Mouse (Mus musculus): ENCODE results near the gene Gdf15. TPM values are rescaled to one million over a fixed set of nuclear protein-coding genes. Genes with fewer than 3 reads are reported as not detected.

The Gdf15 gene
- polyA plus RNA-seq, 1 experiment from 2014 or later, result 0.15 TPM

- Histone ChIP-seq H3K27ac (replicated peaks; ENCODE audit: low read depth, low read length) (no peak overlapping the region), H3K4me1 (ENCODE audit: control insufficient read depth, insufficient read depth, low read length) (peaks cover 54% of the 10 kb centered on the region), H3K27me3 (ENCODE audit: control insufficient read depth, insufficient read depth, low read length) (0 out of 2 replicates have a peak, but pooled peaks cover 2% of the 10 kb centered on the region), H3K9me3 (ENCODE audit: control insufficient read depth, low read length) (no peaks in the 10 kb centered on the region), H3K4me2 (ENCODE audit: low read depth, severe bottlenecking) (no peak overlapping the region), H3K36me3 (ENCODE audit: control insufficient read depth, insufficient read depth, low read length) (peaks cover 20% of the 10 kb centered on the region), H3K9ac (ENCODE audit: low read length) (no peak overlapping the region), H3K4me3 (ENCODE audit: low read depth, low read length) (no peak overlapping the region)
- WGBS, result 92% methylated on average over 13 of the region's 13 CpGs
- DNase-seq (ENCODE audit: low spot score), result no peak
- no peak for ATAC-seq (ENCODE audit: insufficient number of reproducible peaks, low FRiP score, low TSS enrichment, low read depth)
Observed at GRCm38 (mm10) chr8:70602139-70602811, 30.0 kb downstream of the Gdf15 start.

DNA sequence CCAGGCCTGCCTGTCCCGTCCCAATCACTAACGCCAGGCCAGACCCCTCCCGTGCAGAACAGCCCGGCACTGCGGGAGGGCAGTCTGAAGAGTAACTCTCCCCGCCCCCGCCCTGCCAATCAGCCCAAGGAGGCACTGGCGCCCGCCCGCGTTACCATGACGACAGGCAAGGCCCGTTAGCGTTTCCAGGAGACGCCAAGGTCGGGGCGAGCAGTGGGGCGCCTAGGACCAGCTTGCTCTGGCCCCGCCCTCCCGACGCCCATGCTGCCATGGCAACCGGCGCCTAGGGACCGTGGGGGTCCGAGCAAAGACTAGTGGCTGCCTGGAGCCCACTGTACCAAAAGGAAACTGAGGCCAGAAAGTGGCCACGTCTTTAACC, 31.0 kb downstream of the Gdf15 start:
- Histone ChIP-seq H3K4me2 (ENCODE audit: low read depth, severe bottlenecking) (peak overlapping the region; percentile 42), H3K4me3 (ENCODE audit: low read depth, low read length) (peak overlapping the region; percentile 5; the same call in 1 of the 2 replicates), H3K27ac (replicated peaks; ENCODE audit: low read depth, low read length) (peak overlapping the region; percentile 88), H3K27me3 (ENCODE audit: control insufficient read depth, insufficient read depth, low read length) (0 out of 2 replicates have a peak, but pooled peaks cover 2% of the 10 kb centered on the region), H3K9ac (ENCODE audit: low read length) (no peak overlapping the region), H3K9me3 (ENCODE audit: control insufficient read depth, low read length) (no peaks in the 10 kb centered on the region), H3K36me3 (ENCODE audit: control insufficient read depth, insufficient read depth, low read length) (peaks cover 20% of the 10 kb centered on the region), H3K4me1 (ENCODE audit: control insufficient read depth, insufficient read depth, low read length) (peaks cover 47% of the 10 kb centered on the region)
- 1% methylated on average over 26 of the region's 26 CpGs for WGBS
- DNase-seq (ENCODE audit: low spot score) (peak; percentile 95), ATAC-seq (ENCODE audit: insufficient number of reproducible peaks, low FRiP score, low TSS enrichment, low read depth) (peak; percentile 37)

DNA sequence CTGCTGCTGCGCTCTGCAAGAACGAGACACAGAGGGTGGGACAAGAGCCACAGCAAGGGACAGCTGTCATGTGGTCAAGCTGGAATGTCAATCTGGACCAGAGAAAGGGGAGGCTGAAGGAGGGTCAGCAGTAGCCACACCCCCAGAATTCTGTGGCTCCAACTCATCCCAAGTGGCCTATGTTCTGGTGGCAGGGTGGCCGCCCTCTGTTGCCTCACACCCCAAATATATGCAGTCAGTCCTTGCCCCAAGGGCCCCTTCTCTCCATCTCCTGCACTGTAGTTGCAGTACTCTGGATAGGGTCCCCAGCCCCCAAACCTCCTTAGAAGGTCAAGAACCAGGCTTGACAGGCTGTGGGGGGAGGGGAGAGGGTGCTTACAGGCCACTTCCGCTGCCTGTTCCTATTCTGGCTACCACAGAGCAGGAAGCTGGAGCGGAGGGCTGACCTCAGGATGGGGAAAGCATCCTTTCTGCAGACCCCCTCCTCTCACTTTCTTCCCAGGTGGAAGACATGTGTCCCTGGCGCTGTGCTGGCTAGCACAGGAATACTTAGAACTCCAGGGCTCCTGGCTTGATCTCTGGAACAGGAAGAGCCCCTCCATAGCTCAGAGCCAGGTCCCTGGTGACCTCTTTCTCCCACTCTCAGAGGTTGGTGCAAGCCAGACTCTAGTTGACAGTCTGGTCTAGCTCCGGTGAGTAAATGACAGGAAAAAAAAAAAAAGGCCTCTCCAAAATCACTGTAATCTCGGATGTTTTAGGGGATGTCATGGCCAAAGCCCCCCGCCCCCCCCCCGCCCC, 31.6 kb downstream of the Gdf15 start:
- ATAC-seq (ENCODE audit: insufficient number of reproducible peaks, low FRiP score, low TSS enrichment, low read depth), result no peak
- 15% methylated on average over 10 of the region's 10 CpGs for WGBS
- 0 out of 2 replicates have a peak, but pooled peaks cover 2% of the 10 kb centered on the region for H3K27me3 ChIP-seq (ENCODE audit: control insufficient read depth, insufficient read depth, low read length)
- H3K9ac ChIP-seq (ENCODE audit: low read length), result peak overlapping the region; percentile 32; the same call in 1 of the 2 replicates
- no peaks in the 10 kb centered on the region for H3K9me3 ChIP-seq (ENCODE audit: control insufficient read depth, low read length)
- peak; percentile 72 for DNase-seq (ENCODE audit: low spot score)
- H3K4me2 ChIP-seq (ENCODE audit: low read depth, severe bottlenecking), result peak overlapping the region; percentile 42
- H3K4me3 ChIP-seq (ENCODE audit: low read depth, low read length), result peak overlapping the region; percentile 5; the same call in 1 of the 2 replicates
- H3K36me3 ChIP-seq (ENCODE audit: control insufficient read depth, insufficient read depth, low read length), result peaks cover 22% of the 10 kb centered on the region
- H3K4me1 ChIP-seq (ENCODE audit: control insufficient read depth, insufficient read depth, low read length), result peaks cover 47% of the 10 kb centered on the region
- peak overlapping the region; percentile 88 for H3K27ac ChIP-seq (replicated peaks; ENCODE audit: low read depth, low read length)

DNA sequence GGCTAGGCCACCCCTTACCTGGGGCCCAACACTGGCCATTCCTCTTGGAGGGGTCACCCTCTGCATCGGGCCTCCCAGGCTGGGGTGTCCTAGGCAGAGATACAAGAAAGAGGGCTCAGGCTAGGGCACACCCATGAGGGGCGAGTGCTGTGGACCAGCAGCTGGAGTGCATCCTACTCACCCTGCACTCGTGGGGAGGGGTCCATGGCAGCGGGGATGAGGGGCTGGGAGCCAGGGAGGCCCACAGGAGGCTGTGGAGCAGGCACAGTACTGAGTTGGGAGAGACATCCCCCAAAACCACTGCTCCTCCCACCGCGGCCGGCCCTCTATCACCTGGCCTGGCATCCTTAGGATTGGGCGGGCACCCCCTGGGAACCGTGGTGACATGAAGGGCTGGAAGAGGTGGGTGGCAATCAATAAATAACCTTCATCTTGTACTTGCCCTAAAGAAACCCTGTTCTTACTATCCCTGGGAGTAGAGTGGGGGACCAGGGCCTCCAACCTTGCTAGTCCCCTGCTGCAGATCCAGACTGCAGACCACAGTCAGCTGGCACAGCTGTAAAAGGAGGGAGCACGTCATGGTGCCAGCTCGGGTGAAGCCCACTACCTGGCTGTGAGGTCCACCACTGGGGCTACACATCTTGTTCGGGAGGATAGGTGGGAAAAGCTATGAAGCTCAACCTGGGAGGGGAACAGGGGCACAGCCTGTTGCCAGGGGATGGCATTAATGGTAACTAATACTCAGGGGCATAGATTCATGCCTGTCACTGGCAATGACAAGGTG, 32.6 kb downstream of the Gdf15 start:
- H3K27me3 ChIP-seq (ENCODE audit: control insufficient read depth, insufficient read depth, low read length), result 0 out of 2 replicates have a peak, but pooled peaks cover 2% of the 10 kb centered on the region
- WGBS, result 85% methylated on average over 12 of the region's 12 CpGs
- H3K9me3 ChIP-seq (ENCODE audit: control insufficient read depth, low read length), result no peaks in the 10 kb centered on the region
- no peak overlapping the region for H3K4me2 ChIP-seq (ENCODE audit: low read depth, severe bottlenecking)
- ATAC-seq (ENCODE audit: insufficient number of reproducible peaks, low FRiP score, low TSS enrichment, low read depth) (no peak), DNase-seq (ENCODE audit: low spot score) (no peak)
- peaks cover 22% of the 10 kb centered on the region for H3K36me3 ChIP-seq (ENCODE audit: control insufficient read depth, insufficient read depth, low read length)
- H3K9ac ChIP-seq (ENCODE audit: low read length), result 0 out of 2 replicates have a peak overlapping the region, but pooled peaks have one; percentile 22
- no peak overlapping the region for H3K4me3 ChIP-seq (ENCODE audit: low read depth, low read length)
- H3K4me1 ChIP-seq (ENCODE audit: control insufficient read depth, insufficient read depth, low read length), result peaks cover 54% of the 10 kb centered on the region
- no peak overlapping the region; the same call in 1 of the 2 replicates for H3K27ac ChIP-seq (replicated peaks; ENCODE audit: low read depth, low read length)

- DNase-seq (ENCODE audit: low spot score), result peak; percentile 60
- Histone ChIP-seq H3K36me3 (ENCODE audit: control insufficient read depth, insufficient read depth, low read length) (peaks cover 22% of the 10 kb centered on the region), H3K4me2 (ENCODE audit: low read depth, severe bottlenecking) (peak overlapping the region; percentile 92), H3K4me1 (ENCODE audit: control insufficient read depth, insufficient read depth, low read length) (peaks cover 53% of the 10 kb centered on the region), H3K27ac (replicated peaks; ENCODE audit: low read depth, low read length) (peak overlapping the region; percentile 36; the same call in 1 of the 2 replicates), H3K27me3 (ENCODE audit: control insufficient read depth, insufficient read depth, low read length) (0 out of 2 replicates have a peak, but pooled peaks cover 2% of the 10 kb centered on the region), H3K4me3 (ENCODE audit: low read depth, low read length) (peak overlapping the region; percentile 41), H3K9me3 (ENCODE audit: control insufficient read depth, low read length) (no peaks in the 10 kb centered on the region), H3K9ac (ENCODE audit: low read length) (peak overlapping the region; percentile 72; the same call in 1 of the 2 replicates)
- WGBS, result 17% methylated on average over 10 of the region's 10 CpGs
- ATAC-seq (ENCODE audit: insufficient number of reproducible peaks, low FRiP score, low TSS enrichment, low read depth), result no peak
Observed at GRCm38 (mm10) chr8:70598722-70599121, 33.5 kb downstream of the Gdf15 start.

DNA sequence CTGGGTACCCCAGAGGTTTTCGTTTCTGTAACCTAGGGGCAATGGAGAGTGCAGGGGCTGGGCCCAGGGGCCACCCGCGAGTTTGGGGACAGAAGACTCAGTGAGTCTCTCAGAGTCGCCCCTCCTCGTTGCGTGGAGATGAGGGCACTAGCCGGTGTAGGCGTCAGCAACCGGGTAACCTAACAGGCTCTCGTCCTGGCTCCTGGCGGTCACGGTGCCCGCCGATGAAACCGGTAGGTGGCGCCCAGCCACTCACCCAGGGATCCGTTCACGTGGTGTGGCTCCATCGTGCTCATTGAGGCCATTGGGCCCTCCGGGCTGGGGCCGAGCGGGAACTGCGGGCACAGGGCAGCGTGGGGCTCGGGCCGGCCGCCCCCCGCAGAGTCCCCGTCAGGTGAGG, 34.0 kb downstream of the Gdf15 start:
- peak overlapping the region; percentile 92 for H3K4me2 ChIP-seq (ENCODE audit: low read depth, severe bottlenecking)
- peak overlapping the region; percentile 72 for H3K9ac ChIP-seq (ENCODE audit: low read length)
- 0 out of 2 replicates have a peak overlapping the region, but pooled peaks have one; percentile 39 for H3K27ac ChIP-seq (replicated peaks; ENCODE audit: low read depth, low read length)
- peak overlapping the region; percentile 41 for H3K4me3 ChIP-seq (ENCODE audit: low read depth, low read length)
- peaks cover 57% of the 10 kb centered on the region for H3K4me1 ChIP-seq (ENCODE audit: control insufficient read depth, insufficient read depth, low read length)
- no peak for ATAC-seq (ENCODE audit: insufficient number of reproducible peaks, low FRiP score, low TSS enrichment, low read depth)
- H3K9me3 ChIP-seq (ENCODE audit: control insufficient read depth, low read length), result no peaks in the 10 kb centered on the region
- 0 out of 2 replicates have a peak, but pooled peaks cover 2% of the 10 kb centered on the region for H3K27me3 ChIP-seq (ENCODE audit: control insufficient read depth, insufficient read depth, low read length)
- DNase-seq (ENCODE audit: low spot score), result peak; percentile 91
- peaks cover 22% of the 10 kb centered on the region for H3K36me3 ChIP-seq (ENCODE audit: control insufficient read depth, insufficient read depth, low read length)
- 2% methylated on average over 29 of the region's 29 CpGs for WGBS

DNA sequence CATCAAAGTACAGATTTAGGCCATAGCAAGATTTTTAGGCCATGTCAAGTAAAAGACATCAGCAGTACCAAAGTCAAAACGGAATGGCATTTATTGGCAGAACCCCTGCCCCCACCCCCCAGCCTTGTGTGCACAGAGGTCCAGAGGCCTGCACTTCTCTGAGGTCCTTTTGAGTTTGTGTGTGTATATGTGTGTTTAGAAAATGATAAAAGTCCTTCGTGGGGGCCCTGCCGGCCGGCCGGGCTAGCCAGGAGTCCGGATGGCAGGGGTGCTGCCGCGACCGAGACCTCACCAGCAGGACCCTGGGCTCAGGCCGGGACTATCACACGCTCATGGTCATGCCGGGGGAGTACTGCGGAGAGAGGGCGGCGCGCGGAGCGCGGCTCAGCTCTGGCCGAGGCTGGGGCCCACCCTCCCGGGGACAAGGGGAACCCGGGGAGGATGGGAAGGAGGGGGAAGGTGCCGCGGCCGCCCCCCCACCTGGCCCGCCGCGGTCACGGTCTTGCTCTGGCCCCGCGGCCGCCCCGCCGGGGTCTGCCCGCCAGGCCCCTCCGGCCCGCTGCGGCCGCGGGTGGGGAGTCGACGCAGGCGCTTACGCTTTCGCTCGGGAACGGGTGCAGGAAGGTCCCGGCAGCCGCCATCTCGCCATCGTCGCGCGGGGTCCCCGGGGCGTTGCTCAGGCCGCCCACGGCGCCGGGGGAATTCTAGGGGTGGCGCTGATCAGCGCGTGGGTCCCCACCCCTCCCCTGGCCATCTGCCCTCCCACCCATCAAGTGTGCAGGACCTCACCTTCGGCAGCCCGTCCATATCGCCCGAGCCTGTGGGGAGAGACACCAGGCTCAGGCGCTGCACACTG, 34.6 kb downstream of the Gdf15 start:
- Histone ChIP-seq H3K36me3 (ENCODE audit: control insufficient read depth, insufficient read depth, low read length) (peaks cover 20% of the 10 kb centered on the region), H3K9me3 (ENCODE audit: control insufficient read depth, low read length) (no peaks in the 10 kb centered on the region), H3K27ac (replicated peaks; ENCODE audit: low read depth, low read length) (peak overlapping the region; percentile 39; the same call in 1 of the 2 replicates), H3K4me1 (ENCODE audit: control insufficient read depth, insufficient read depth, low read length) (peaks cover 60% of the 10 kb centered on the region), H3K27me3 (ENCODE audit: control insufficient read depth, insufficient read depth, low read length) (0 out of 2 replicates have a peak, but pooled peaks cover 2% of the 10 kb centered on the region), H3K4me2 (ENCODE audit: low read depth, severe bottlenecking) (peak overlapping the region; percentile 92), H3K4me3 (ENCODE audit: low read depth, low read length) (peak overlapping the region; percentile 41), H3K9ac (ENCODE audit: low read length) (peak overlapping the region; percentile 72)
- DNase-seq (ENCODE audit: low spot score) (peak; percentile 56), ATAC-seq (ENCODE audit: insufficient number of reproducible peaks, low FRiP score, low TSS enrichment, low read depth) (no peak)
- 9% methylated on average over 24 of the region's 68 CpGs for WGBS

Measured in limb, embryonic 11.5 days (tissue).